Mouse (Mus musculus) ES-Bruce4 (cell line): ENCODE measurements around the gene Cacng3. TPM values are rescaled to one million over a fixed set of nuclear protein-coding genes. Genes with fewer than 3 reads are reported as not detected.

Experiments
- H3K27ac ChIP-seq: 2 replicates; pipeline ENCODE4 v1.5.1; 2012; ENCODE audit warnings: low read length, inconsistent platforms; ENCODE audit not compliant: insufficient read depth
- H3K27me3 ChIP-seq: 2 replicates; pipeline ENCODE4 v1.6.1; 2012; ENCODE audit warnings: mild to moderate bottlenecking, low read length, inconsistent platforms; ENCODE audit not compliant: control insufficient read depth, poor library complexity, insufficient read depth, severe bottlenecking
- H3K36me3 ChIP-seq: 2 replicates; pipeline ENCODE4 v1.6.1; 2012; ENCODE audit warnings: inconsistent platforms, mild to moderate bottlenecking, low read length, moderate library complexity; ENCODE audit not compliant: control insufficient read depth, poor library complexity, insufficient read depth, severe bottlenecking
- H3K4me1 ChIP-seq: one replicate; pipeline ENCODE4 v1.8.1; 2011; ENCODE audit warnings: low read length; ENCODE audit not compliant: control insufficient read depth, insufficient read depth
- H3K4me3 ChIP-seq: 2 replicates; pipeline ENCODE4 v1.5.1; 2011; ENCODE audit warnings: low read depth, mild to moderate bottlenecking, low read length
- H3K9ac ChIP-seq: 2 replicates; pipeline ENCODE4 v1.6.1; 2012; ENCODE audit warnings: low read depth, mild to moderate bottlenecking, inconsistent platforms; ENCODE audit not compliant: poor library complexity, severe bottlenecking
- H3K9me3 ChIP-seq: replicated peaks from 2 replicates; pipeline ENCODE4 v1.6.1; 2012; ENCODE audit warnings: mild to moderate bottlenecking, low read length, inconsistent platforms; ENCODE audit not compliant: control insufficient read depth, poor library complexity, insufficient read depth, severe bottlenecking
- CTCF ChIP-seq: IDR thresholded peaks from one replicate; pipeline ENCODE4 v1.8.1; 2011; ENCODE audit warnings: low read depth, low read length
- EP300 ChIP-seq: IDR thresholded peaks from 2 replicates; pipeline ENCODE4 v1.6.1; 2011; ENCODE audit warnings: low read depth, low read length; ENCODE audit not compliant: insufficient read depth
- POLR2A ChIP-seq: IDR thresholded peaks from one replicate; pipeline ENCODE4 v1.8.1; 2011; ENCODE audit warnings: low read length; ENCODE audit not compliant: insufficient read depth
- polyA plus RNA-seq: library from polyadenylated mRNA; stranded (reverse); fragments of >200 nt; gene quantifications from 2 replicates; pipeline ENCODE4 v1.2.4, GENCODE M21; 2011; ENCODE audit warnings: low read depth; ENCODE audit not compliant: missing spikeins, insufficient read depth, insufficient read length

The Cacng3 gene
- polyA plus RNA-seq, 1 experiment, result not detected

GRCm38 (mm10) chr7:122657423-122658126 lies 12.7 kb upstream of the Cacng3 start:
- H3K4me3 ChIP-seq, result no peak overlapping the region
- no peaks in the 10 kb centered on the region for H3K4me1 ChIP-seq
- no peaks in the 10 kb centered on the region for H3K9me3 ChIP-seq
- no peaks in the 10 kb centered on the region for H3K36me3 ChIP-seq
- H3K27ac ChIP-seq, result no peak overlapping the region
- no peaks in the 10 kb centered on the region for H3K27me3 ChIP-seq
- no peak overlapping the region for H3K9ac ChIP-seq
- TF ChIP-seq EP300 (no peak), POLR2A (no peak), CTCF (no peak)

GRCm38 (mm10) chr7:122665311-122666049 lies 4.8 kb upstream of the Cacng3 start:
- Histone ChIP-seq H3K27me3 (no peaks in the 10 kb centered on the region), H3K9me3 (no peaks in the 10 kb centered on the region), H3K9ac (no peak overlapping the region), H3K4me1 (no peaks in the 10 kb centered on the region), H3K27ac (no peak overlapping the region), H3K4me3 (no peak overlapping the region), H3K36me3 (no peaks in the 10 kb centered on the region)
- TF ChIP-seq POLR2A (no peak), EP300 (no peak)

- no peaks in the 10 kb centered on the region for H3K27me3 ChIP-seq
- no peaks in the 10 kb centered on the region for H3K4me1 ChIP-seq
- TF ChIP-seq CTCF, result peak; percentile 62
- TF ChIP-seq EP300, result no peak
- H3K9ac ChIP-seq, result no peak overlapping the region
- no peaks in the 10 kb centered on the region for H3K36me3 ChIP-seq
- H3K27ac ChIP-seq, result no peak overlapping the region
- no peaks in the 10 kb centered on the region for H3K9me3 ChIP-seq
- no peak overlapping the region for H3K4me3 ChIP-seq
Observed at GRCm38 (mm10) chr7:122667903-122668302, 2.4 kb upstream of the Cacng3 start.

GRCm38 (mm10) chr7:122670873-122671641 lies 765 bp downstream of the Cacng3 start:
- Histone ChIP-seq H3K27me3 (no peaks in the 10 kb centered on the region), H3K9me3 (no peaks in the 10 kb centered on the region), H3K4me3 (peak overlapping the region; percentile 36), H3K9ac (no peak overlapping the region), H3K27ac (no peak overlapping the region), H3K36me3 (no peaks in the 10 kb centered on the region), H3K4me1 (no peaks in the 10 kb centered on the region)
- no peak for TF ChIP-seq CTCF
- TF ChIP-seq EP300, result peak; percentile 68; the same call in 1 of the 2 replicates

- Histone ChIP-seq H3K9ac (no peak overlapping the region), H3K9me3 (no peaks in the 10 kb centered on the region), H3K27ac (no peak overlapping the region), H3K27me3 (no peaks in the 10 kb centered on the region), H3K36me3 (no peaks in the 10 kb centered on the region), H3K4me1 (no peaks in the 10 kb centered on the region), H3K4me3 (no peak overlapping the region)
- TF ChIP-seq CTCF (no peak), POLR2A (no peak), EP300 (no peak)
Observed at GRCm38 (mm10) chr7:122672981-122673380, 2.7 kb downstream of the Cacng3 start.

- H3K27ac ChIP-seq, result no peak overlapping the region
Observed at GRCm38 (mm10) chr7:122675207-122675606, 4.9 kb downstream of the Cacng3 start.

More at GRCm38 (mm10) chr7:122675207-122675606, 4.9 kb downstream of the Cacng3 start:
- Histone ChIP-seq H3K36me3 (no peaks in the 10 kb centered on the region), H3K9ac (no peak overlapping the region), H3K4me1 (no peaks in the 10 kb centered on the region), H3K9me3 (no peaks in the 10 kb centered on the region), H3K4me3 (no peak overlapping the region), H3K27me3 (no peaks in the 10 kb centered on the region)
- TF ChIP-seq POLR2A (no peak), CTCF (no peak), EP300 (no peak)
